Mouse (Mus musculus) adrenal gland, postnatal 25 days (tissue): Measurements from ENCODE around the gene Sdccag8. TPM values are rescaled to one million over a fixed set of nuclear protein-coding genes. Genes with fewer than 3 reads are reported as not detected.
"Not testable (repeated sequence)": the region's sequence is repeated elsewhere in the genome, so short reads cannot be mapped to it uniquely, and the experiment has no call there.

Experiments used
- DNase-seq: peaks from one replicate; pipeline ENCODE4 v3.0.0; 2021; ENCODE audit warnings: mixed read lengths
- total RNA-seq: library from RNA; stranded (reverse); gene quantifications from 2 replicates; pipeline ENCODE4 v1.2.3, GENCODE M21; 2021

The Sdccag8 gene
- total RNA-seq, 1 experiment from 2014 or later: 15.5 TPM

DNA sequence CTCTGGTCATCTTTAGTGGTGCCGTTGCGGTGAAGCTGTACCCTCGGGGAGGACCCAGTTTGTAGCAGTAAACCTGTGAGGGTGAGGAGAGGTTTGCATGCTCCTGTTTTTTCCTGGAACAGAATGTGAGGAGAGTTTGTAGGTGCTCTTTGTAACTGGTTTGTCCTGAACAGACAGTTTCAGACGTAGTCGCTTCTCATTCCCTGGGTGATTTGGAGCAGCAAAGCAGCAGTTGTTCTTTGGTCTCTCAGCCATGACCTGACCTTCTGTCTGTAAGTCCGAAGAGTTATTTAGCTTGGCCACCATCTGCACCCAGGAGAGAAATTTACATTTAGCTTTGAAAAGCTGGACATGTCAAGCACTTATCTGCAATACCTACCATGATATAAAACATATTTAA, 65.2 kb downstream of the Sdccag8 start:
- no peak for DNase-seq

DNA sequence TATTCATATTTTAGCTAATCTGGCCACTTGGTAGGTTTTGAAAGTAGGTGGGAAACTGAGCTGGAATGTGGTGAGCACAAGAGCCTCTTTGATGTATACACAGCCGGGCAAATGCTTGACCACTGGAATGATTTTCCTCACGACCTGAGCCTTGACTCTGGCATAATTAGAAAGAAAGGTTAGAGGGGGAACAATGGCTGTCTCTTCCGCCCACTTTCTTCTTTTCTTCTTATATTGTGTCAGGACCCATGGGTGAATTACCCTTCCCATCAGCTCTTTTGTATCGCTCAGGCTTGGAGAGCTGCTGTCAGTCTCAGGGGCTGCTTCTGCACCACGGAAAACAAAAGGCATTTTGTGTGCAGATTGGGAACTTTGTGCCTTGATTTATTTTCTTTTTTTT, 65.6 kb downstream of the Sdccag8 start:
- DNase-seq: no peak

DNA sequence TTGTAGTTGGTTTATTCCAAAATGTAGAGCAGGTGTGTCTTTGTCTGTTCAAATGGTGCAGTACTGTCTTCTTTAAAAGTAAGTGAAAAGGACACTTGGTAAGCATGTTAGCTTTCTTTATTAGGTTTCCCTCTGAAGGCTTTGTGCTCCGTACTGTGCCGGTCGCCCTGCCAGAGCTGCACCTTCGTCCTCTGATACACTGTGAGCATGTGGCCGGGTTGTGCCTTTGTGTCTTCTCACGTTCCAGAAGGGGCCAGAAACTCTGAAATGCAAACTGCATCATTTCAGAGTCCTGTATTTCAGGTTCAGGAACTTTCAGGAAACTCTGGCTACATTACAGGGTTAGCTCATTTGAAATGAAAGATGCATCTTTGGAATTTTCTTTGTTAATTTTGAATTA, 66.5 kb downstream of the Sdccag8 start:
- no peak for DNase-seq

DNA sequence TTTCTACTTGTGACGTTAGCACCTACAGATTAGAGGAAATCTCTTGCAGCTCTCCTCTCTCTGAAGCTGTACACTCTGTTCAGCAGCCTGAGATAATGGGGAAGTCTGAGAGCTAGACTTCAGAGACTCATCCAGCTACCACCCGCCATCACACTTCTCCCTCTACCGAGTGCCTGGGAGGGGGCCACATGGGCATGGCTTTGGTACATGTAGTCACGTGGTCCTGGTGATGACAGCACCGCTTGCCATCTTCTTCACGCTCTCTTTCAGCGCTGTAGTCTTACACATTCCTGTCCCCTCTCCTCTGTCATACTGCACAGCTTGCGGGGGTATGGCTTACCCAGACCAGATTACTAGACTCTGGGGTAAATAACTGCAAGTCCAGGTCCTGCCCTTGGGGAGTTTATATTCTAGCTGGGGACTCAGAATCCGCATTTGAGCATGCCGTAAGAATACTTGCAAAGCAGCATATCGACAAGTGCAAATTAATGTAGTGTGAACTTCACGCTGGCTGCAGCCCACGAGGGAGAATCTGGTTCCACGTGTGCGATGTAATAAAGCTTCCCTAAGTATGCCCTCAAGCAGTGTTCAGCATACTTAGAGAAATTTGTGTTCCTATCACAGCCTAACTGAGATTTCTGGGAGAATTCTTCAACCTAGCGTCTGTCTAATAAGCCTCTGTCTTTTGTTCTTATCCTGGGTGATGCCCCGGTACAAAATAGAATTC, 70.9 kb downstream of the Sdccag8 start:
- no peak for DNase-seq

DNA sequence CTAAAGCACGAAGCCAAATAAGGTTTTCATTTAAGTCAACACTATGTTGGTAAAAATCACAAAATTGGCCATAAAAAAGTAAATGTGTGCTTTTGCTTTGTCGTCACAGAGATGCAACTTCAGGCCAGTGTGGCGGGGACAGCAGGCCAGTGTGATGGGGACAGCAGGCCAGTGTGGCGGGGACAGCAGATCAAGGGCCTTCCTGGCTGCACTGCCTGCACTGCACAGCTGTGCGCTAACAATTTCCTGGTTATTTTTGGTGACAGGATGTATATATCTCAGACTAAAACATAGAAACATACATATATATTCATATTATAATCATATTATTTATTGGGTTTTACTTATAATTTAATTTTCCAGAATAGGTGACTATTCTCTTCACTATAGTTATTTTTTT, 71.5 kb downstream of the Sdccag8 start:
- no peak for DNase-seq

DNA sequence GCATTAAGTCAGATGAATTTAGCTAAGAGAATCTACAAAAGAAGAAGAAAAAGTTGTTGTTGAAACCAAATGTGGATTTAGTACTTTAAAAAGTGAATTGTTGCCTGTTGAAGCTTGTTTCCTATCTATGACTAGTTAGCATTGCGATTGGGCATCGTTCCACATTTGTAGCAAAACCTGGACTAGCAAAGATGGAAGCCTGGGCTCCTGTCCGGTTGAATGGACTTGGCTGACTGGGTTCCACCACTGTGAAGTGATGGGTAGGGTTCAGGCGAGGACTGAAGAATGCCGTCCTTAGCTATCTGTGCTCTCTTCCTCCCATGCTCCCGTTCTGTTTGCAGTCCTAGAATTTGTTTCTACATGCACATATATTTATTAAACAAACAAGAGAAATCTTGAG, 89.3 kb downstream of the Sdccag8 start:
- DNase-seq: no peak

DNA sequence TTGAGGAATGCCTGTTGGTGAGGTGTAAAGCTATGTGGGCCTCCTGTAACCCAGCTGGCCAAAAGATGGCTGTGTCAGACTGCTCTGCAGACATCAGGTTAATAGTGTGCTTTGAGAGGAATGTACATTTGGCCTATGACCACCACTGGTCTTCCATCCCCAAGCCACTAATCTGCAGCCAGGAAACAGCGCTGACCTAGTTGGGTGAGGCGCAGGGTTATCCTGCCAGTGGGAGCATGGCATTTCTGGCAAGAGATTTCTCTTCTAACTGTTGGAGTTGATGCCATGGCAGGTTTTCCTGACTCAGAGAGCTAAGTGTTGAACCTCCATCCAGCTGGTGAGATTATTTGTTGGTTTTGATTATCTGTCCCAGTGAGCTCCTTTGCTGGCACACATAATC, 101.5 kb downstream of the Sdccag8 start:
- no peak for DNase-seq

DNA sequence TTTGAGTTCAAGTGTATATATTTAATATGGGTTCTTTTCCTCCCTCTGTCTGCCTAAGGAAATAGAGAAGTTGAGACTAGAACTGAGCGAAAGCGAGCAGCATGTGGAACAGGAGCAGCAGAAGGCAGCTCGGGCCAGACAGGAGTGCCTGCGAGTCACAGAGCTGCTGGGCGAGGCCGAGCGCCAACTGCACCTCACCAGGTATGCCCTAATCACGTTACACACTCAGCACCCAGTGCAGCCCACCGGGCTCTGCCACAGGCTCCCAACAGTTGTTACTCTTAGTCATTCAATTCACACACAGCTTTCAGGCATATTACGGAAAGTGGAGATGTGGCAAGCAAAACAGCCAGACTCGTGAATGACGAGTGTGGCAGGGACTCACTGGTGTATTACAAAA, 105.0 kb downstream of the Sdccag8 start:
- DNase-seq: no peak

DNA sequence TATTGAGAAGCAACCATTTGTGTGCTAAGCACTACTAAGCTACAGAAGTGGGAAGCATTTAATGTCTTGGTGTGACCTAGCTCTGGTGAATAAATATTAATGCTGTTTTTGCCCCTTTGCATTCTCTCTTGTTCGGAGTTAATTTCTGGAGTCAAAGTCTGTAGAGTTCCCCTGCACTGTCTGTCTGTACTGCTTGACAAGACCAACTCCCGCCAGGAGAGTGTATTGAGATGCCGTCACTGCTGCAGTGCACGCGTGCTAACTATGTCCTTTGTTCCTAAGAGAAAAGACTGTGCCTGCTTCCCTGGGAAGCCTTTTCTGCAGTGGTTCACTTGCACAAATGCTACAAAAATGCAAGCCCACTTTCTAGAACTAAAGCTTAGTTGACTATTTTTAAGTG, 108.4 kb downstream of the Sdccag8 start:
- no peak for DNase-seq

DNA sequence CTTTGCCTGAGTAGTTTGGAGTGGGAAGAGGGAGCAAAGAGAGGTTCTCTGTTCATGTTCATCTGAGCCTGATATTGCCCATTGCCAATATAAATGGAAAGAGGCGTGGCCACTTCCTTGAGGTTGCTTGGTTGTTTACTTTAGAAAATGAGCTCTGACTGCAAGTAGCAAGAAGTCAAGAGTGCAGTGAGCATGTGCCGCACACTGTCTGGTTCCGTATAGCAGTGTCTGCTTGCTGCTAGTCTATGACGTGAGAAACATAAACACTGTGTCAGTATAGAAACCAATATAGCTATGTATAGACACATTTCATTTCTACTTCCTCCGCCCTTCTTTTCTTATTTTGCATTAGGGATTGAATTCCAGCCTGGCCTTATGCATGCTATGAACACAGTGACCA, 111.5 kb downstream of the Sdccag8 start:
- DNase-seq: no peak

DNA sequence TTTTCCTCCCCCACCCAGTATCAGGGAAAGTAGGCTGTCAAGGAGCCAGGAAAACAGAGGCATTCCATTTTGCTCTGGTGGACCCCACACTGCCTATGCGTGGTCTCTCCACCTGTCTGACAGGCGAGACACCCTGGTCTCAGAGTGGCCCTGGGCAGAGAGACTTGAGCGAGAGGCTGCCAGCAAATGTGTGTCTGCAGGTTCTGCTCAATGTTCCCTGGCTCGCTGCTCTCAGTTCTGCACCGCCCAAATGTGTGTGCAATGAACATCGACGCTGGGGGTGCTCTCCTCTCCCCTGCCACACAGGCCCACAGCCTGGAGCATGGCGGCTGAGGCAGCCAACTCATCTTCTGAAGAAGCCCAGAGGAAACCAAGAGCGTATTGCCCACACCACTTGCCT, 112.9 kb downstream of the Sdccag8 start:
- DNase-seq: no peak

DNA sequence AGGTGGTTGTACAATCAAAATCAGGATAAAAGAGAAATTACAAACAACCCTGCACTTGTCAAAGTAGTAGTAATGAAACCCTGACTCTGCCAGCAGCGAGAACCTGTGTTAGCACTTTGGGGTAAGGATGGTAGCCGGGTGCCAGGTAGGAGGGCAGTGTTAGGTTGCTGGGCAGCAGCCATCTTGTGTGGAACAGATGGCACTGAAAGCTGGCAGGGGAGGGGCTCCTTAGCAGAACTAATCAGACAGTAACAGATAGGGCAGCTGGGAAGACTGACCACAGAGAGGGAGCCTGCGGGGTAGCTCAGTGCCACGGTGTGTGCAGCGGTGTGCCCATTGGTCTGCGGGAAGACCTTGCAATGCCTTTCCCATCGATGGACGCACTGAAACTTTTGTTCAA, 115.2 kb downstream of the Sdccag8 start:
- DNase-seq: peak; percentile 9

DNA sequence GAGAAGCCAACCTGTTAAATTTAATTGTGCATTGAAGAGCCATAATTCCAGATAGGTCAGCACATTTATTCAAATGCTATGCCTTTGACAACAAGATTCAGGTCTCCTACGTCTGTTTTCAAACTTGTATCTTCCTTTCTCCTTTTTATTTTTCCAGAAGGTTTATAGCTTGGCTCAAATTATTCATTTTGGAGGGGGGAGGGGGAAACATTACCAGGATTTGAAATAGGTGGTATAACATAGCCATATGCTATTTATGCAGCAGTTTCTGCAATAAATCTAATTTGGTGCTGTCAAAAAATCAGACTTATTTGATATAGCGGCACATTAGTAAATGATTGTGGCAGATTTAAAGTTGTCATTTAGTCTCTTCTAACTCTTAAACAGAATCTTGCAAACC, 116.1 kb downstream of the Sdccag8 start:
- no peak for DNase-seq

DNA sequence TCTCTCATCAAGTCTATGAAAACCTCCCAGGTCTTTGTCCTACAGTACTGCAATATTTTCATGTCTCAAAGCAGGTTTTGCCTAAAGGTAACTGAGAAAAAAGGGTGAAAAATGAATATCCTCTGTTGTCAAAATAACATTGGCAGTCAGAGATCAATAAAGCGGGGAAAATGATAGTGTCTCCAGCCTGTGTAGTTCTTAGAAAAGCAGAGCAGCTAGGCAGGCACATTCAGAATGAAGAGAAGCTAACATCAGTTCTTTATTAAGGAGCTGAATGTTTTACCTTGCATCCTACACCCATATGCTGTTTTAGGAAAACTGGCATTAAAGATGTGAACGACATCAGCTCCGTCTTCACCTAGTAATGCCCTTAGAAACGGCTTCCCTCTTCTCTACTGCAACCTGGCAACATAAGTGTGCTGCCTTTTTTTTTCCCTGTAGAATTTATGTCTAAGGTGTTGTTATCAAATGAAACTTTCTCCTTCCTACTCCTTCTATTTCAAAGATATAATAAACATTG, 116.6 kb downstream of the Sdccag8 start:
- DNase-seq: no peak

DNA sequence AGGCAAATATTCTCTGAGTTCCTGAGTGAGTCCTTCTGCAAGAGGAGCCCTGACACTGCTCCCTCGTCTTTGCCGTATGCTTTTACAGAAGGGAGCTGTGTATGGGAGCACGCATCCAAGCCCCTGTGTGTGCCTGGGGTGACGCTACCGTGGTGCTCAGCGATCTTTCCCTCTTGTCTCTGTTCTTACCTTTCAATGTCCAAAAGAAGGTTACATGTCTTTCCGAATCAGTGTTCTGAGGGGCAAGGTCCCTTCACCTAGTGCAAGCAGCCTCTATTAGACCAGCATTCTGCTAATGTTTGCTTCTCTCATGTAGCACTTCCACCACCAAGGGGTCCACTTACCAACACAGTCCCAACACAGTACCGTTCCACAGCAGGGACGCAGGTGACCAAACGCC, 117.1 kb downstream of the Sdccag8 start:
- DNase-seq: no peak

DNA sequence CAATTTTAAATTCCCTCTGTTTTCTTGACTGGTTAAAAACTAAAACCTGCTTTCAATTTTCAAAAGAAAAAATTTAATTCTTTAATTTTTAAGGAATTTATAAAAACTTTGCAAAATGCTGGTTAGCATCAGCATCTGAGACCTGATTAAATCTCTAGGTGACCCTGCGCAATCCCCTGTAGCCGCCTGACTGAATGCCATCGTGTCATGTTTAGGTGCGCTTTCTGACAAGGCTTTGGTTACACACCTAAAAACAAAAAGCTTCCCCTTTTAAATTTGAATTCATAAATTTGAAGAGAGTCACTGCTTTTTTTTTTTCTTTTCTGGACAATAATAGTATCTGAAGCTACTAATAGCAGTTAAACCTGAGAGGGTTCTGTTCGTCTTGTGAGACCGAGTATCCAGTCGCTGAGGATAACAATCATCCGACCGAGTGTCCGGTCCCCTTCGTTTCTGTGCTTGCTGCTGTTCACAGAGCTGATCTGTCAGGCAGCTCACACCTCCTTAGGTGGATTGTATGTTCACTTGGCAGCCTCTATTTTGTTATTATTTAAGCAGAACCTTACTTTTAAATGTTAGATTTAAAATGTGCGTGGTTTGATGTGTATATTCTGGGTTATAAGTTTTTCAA, 118.0 kb downstream of the Sdccag8 start:
- DNase-seq: no peak

DNA sequence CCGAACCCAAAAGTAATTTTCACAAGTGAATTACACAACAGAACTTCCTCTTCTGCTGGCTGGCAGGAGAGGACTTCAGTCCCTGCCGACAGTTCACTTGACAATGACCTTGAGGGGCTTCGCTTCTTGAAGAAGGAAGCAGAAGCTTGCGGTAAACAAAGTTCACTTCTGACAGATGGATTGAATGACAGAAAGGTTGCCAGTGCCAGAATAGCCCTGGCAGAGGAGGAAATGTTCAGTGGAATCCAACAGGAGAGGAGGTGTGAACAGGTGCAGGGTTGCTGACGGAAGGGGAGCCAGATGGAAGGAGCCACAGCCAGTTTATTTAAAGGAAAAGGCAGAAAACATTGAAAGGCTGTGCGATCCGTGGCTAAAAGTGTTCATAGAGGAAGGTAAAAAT, 118.9 kb downstream of the Sdccag8 start:
- DNase-seq: no peak

DNA sequence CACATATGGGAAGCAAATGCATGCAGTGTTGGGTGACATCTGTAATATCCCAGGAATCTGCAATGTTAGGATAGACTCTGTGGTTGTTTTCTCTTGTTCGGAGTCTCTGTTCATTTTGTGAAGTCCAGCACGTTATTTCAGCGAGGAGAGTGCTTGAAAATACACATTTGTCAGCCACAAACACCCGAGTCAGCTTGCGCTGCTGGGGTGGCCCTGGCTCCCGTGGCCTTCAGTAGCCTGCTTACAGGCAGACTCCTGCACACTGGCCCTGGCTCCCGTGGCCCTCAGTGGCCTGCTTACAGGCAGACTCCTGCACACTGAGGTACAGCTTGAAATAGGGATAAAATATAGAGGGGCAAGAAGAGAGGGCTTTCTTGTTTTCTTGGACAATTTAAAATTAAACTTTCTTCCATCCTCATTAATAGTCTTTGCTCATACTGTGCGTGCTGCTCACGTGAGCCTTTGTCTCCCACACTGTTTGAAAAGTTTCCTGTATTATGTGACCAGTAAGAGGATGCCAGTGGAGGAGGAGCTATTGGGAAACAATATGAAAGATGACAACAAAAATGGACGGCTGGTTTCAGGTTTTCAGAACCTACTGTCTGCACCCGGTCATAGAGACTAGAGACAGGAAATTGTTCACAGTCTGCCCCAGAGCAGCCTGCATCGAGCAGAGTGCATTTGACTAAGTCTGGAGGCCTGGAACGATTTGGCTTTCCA, 119.7 kb downstream of the Sdccag8 start:
- peak; percentile 14 for DNase-seq

DNA sequence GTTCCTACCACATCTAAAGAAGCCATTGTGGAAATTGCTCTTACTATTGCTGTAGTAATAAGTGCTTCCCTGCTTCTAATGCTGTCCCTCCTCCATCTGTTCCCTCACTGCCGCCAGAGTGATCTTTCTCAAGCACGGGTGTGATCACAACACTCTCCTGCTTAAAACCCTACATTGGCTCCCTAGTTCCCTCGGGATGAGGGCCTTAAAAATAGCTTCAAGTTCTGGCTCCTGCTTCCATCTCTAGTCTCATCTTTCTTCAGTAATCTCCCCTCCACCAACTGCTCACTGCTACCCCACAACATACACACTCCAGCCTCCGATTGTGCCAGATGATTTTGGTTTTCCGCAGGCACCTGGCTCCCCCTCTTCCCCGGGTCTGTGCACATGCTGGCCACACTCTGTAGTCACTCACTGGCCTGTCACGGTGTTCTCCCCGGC, 125.5 kb downstream of the Sdccag8 start:
- no peak for DNase-seq

DNA sequence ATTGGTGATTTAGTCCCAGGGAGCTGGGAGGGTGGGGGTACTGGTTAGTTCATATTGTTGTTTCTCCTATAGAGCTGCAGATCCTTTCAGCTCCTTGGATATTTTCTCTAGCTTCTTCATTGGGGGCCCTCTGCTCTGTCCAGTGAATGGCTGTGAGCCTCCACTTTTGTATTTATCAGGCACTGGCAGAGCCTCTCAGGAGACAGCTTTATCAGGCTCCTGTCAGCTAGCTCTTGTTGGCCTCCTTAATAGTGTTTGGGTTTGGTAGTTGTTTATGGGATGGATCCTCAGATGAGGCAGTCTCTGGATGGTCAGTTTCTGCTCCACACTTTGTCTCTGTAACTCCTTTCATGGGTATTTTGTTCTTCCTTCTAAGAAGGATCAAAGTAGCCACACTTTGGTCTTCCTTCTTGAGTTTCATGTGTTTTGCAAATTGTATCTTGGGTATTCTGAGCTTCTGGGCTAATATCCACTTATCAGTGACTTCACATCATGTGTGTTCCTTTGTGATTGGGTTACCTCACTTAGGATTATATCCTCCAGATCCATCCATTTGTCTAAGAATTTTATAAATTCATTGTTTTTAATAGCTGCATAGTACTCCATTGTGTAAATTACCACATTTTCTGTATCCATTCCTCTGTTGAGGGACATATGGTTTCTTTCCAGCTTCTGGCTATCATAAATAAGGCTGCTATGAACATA, 127.0 kb downstream of the Sdccag8 start:
- DNase-seq: not testable (repeated sequence)

DNA sequence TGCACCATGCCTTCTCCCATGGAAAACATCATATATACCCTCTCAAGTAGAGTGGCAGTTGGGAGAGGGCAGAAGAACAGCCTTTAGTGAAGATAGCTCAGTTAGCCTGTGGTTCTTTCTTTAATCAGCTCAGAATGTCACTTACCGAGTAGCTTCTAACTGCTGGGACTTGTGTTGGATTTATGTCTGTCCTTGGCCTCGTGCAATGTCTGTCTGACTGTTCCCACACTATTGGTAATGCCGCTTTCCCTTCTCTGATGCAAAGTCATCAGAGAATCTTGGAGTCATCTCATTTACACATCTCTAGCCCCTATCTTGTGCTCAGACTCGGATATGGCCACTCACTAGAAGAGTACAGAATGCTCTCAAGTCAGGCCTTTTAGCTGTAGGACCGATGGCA, 128.7 kb downstream of the Sdccag8 start:
- DNase-seq: no peak

DNA sequence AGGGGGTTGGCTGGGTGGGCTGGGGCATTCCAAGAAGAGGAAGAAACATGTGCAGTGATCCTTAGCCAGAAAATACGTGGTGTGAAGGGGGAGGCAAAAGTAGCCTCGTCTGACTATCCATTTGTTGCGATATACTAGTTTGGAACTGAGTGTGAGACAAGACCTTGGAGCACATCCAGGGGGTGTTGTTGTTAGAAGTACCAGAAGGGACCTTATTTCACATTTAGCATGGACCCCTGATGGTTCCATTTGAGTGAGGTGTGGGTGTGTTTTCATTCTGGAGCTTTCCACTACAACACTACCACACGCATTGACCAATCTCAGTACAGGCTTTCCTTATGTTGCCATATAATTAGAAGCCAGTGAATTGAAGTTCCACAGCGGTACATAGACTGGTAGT, 129.5 kb downstream of the Sdccag8 start:
- no peak for DNase-seq
